35 mouse cellular contexts compared by ENCODE assay signal in genomic region chr1:191071613-191072012, GRCm38 (mm10). TPM values are rescaled to one million over a fixed set of nuclear protein-coding genes. Genes with fewer than 3 reads are reported as not detected.
DNase-seq lines count a peak whose midpoint lies in the region; ATAC-seq and TF ChIP-seq lines count a peak whose summit lies in the region.
"Had no signal": no experiment of that assay in that cellular context is flagged by ENCODE, and none has a peak within 500 bp of the region (broad histone marks: within the 10 kb centered on the region; RNA-seq: fewer than 3 reads in every experiment).

No protein-coding gene starts in this region.

- H3K36me3 ChIP-seq in kidney, adult 2 months (ENCODE audit: control insufficient read depth, insufficient read depth, low read length), result no peaks in the 10 kb centered on the region
- peaks cover 53% of the 10 kb centered on the region for H3K36me3 ChIP-seq in liver, postnatal 0 days (replicated peaks; ENCODE audit: insufficient read depth, low read length)
- peaks cover 3% of the 10 kb centered on the region; the same call in 1 of the 2 replicates for H3K36me3 ChIP-seq in intestine, postnatal 0 days (ENCODE audit: control insufficient read depth, insufficient read depth)
- peaks cover 5% of the 10 kb centered on the region for H3K36me3 ChIP-seq in stomach, postnatal 0 days (ENCODE audit: control insufficient read depth, insufficient read depth, low read length)

- peak; percentile 33 for DNase-seq in kidney, adult 2 months
- DNase-seq in kidney, adult 11 months, result no peak
- no peak for DNase-seq in liver, postnatal 0 days
- no peak for DNase-seq in liver
- DNase-seq in ovary, postnatal 14 days (ENCODE audit: low spot score), result no peak
- DNase-seq in stomach, postnatal 0 days (ENCODE audit: low spot score), result no peak
- DNase-seq: adrenal gland, postnatal 14 days; cerebellum, adult 2 months; cerebellum, postnatal 25 days; forebrain, postnatal 0 days; heart, postnatal 14 days; kidney, adult 18-20 months; kidney, postnatal 10 days; left cerebral cortex, postnatal 4 days; lung, adult 18-20 months; right cerebral cortex, postnatal 4 days; thymus, postnatal 4 days had no signal

- peaks cover 10% of the 10 kb centered on the region; the same call in 1 of the 2 replicates for H3K4me1 ChIP-seq in kidney, adult 2 months (ENCODE audit: control insufficient read depth, insufficient read depth, low read length)
- peaks cover 13% of the 10 kb centered on the region for H3K4me1 ChIP-seq in liver, postnatal 0 days (ENCODE audit: insufficient read depth)
- H3K4me1 ChIP-seq in intestine, postnatal 0 days (replicated peaks; ENCODE audit: control insufficient read depth, insufficient read depth, low read length), result 0 out of 2 replicates have a peak, but pooled peaks cover 3% of the 10 kb centered on the region
- H3K4me1 ChIP-seq in stomach, postnatal 0 days (replicated peaks; ENCODE audit: control insufficient read depth, insufficient read depth), result no peaks in the 10 kb centered on the region
- H3K4me1 ChIP-seq: embryonic facial prominence, embryonic 10.5 days; embryonic facial prominence, embryonic 15.5 days; forebrain, embryonic 12.5 days; hindbrain, embryonic 10.5 days; neural tube, embryonic 12.5 days had no signal

- no peak overlapping the region for H3K4me3 ChIP-seq in kidney, adult 2 months (ENCODE audit: insufficient read depth, low read depth, low read length)
- no peak overlapping the region for H3K4me3 ChIP-seq in liver, postnatal 0 days (ENCODE audit: low read depth, low read length)
- no peak overlapping the region for H3K4me3 ChIP-seq in intestine, postnatal 0 days (ENCODE audit: low read depth, low read length)
- no peak overlapping the region for H3K4me3 ChIP-seq in stomach, postnatal 0 days (ENCODE audit: low read depth, low read length)
- H3K4me3 ChIP-seq: embryonic facial prominence, embryonic 10.5 days; embryonic facial prominence, embryonic 15.5 days; forebrain, embryonic 12.5 days; hindbrain, embryonic 10.5 days; left cerebral cortex, adult 2 months; myocyte; neural tube, embryonic 12.5 days had no signal

- TF ChIP-seq CTCF in kidney, adult 2 months (conservative IDR thresholded peaks at IDR 0.05; ENCODE audit: insufficient read depth, insufficient read length, low read depth, low read length), result no peak
- no peak for TF ChIP-seq CTCF in liver, postnatal 0 days (IDR thresholded peaks at IDR 0.05; ENCODE audit: low read depth)
- no peak for TF ChIP-seq CTCF in intestine, postnatal 0 days (IDR thresholded peaks at IDR 0.05; ENCODE audit: low read depth)
- no peak for TF ChIP-seq CTCF in stomach, postnatal 0 days (IDR thresholded peaks at IDR 0.05; ENCODE audit: low read depth)

- no peak for ATAC-seq in liver, postnatal 0 days
- peak; percentile 62 for ATAC-seq in intestine, postnatal 0 days
- ATAC-seq in stomach, postnatal 0 days (ENCODE audit: low FRiP score, low TSS enrichment), result no peak
- ATAC-seq: forebrain, postnatal 0 days; hindbrain, postnatal 0 days; lung, postnatal 0 days; midbrain, embryonic 16.5 days; Patski had no signal

- TF ChIP-seq POLR2A in kidney, adult 2 months (IDR thresholded peaks at IDR 0.05; ENCODE audit: low read depth, low read length), result no peak

- 69% methylated on average over 6 of the region's 6 CpGs for WGBS in kidney, adult 2 months
- 70% methylated on average over 6 of the region's 6 CpGs for WGBS in liver, postnatal 0 days (ENCODE audit: insufficient replicate concordance)
- WGBS in intestine, postnatal 0 days, result 39% methylated on average over 6 of the region's 6 CpGs
- 83% methylated on average over 6 of the region's 6 CpGs for WGBS in stomach, postnatal 0 days

- no peaks in the 10 kb centered on the region for H3K9me3 ChIP-seq in liver, postnatal 0 days (ENCODE audit: low read length)
- H3K9me3 ChIP-seq in intestine, postnatal 0 days (ENCODE audit: control insufficient read depth), result no peaks in the 10 kb centered on the region
- H3K9me3 ChIP-seq in stomach, postnatal 0 days (ENCODE audit: control insufficient read depth, low read length), result no peaks in the 10 kb centered on the region
- H3K9me3 ChIP-seq: embryonic facial prominence, embryonic 10.5 days; embryonic facial prominence, embryonic 15.5 days; forebrain, embryonic 12.5 days; G1E; hindbrain, embryonic 10.5 days; neural tube, embryonic 12.5 days had no signal

- no peak overlapping the region for H3K4me2 ChIP-seq in liver, postnatal 0 days (ENCODE audit: low read depth, low read length)
- peak overlapping the region; percentile 21 for H3K4me2 ChIP-seq in intestine, postnatal 0 days (replicated peaks; ENCODE audit: low read depth)
- no peak overlapping the region for H3K4me2 ChIP-seq in stomach, postnatal 0 days (replicated peaks; ENCODE audit: low read depth)
- H3K4me2 ChIP-seq: embryonic facial prominence, embryonic 15.5 days; forebrain, embryonic 12.5 days; midbrain, embryonic 11.5 days; neural tube, embryonic 12.5 days had no signal

- H3K27ac ChIP-seq in kidney, adult 2 months (ENCODE audit: insufficient read depth, low read depth, low read length), result no peak overlapping the region
- peak overlapping the region; percentile 74 for H3K27ac ChIP-seq in liver, postnatal 0 days (ENCODE audit: low read depth)
- H3K27ac ChIP-seq in intestine, postnatal 0 days (ENCODE audit: low read depth, low read length), result peak overlapping the region; percentile 96
- H3K27ac ChIP-seq in stomach, postnatal 0 days (replicated peaks), result no peak overlapping the region
- H3K27ac ChIP-seq: embryonic facial prominence, embryonic 10.5 days; embryonic facial prominence, embryonic 15.5 days; forebrain, embryonic 12.5 days; hindbrain, embryonic 10.5 days; hindbrain, postnatal 0 days; left cerebral cortex, adult 2 months; neural tube, embryonic 12.5 days had no signal

- no peak overlapping the region for H3K9ac ChIP-seq in liver, postnatal 0 days (replicated peaks)
- H3K9ac ChIP-seq in intestine, postnatal 0 days (ENCODE audit: low read depth, low read length), result no peak overlapping the region
- no peak overlapping the region for H3K9ac ChIP-seq in stomach, postnatal 0 days (ENCODE audit: low read length)
- H3K9ac ChIP-seq: embryonic facial prominence, embryonic 15.5 days; forebrain, embryonic 12.5 days; forebrain, postnatal 0 days; neural tube, embryonic 12.5 days had no signal

- no peak for TF ChIP-seq EP300 in liver, postnatal 0 days (IDR thresholded peaks at IDR 0.05; ENCODE audit: low read depth)
- TF ChIP-seq EP300 in stomach, postnatal 0 days (optimal IDR thresholded peaks at IDR 0.05), result no peak

- no peaks in the 10 kb centered on the region for H3K27me3 ChIP-seq in kidney, adult 2 months (replicated peaks; ENCODE audit: control insufficient read depth, insufficient read depth, low read length)
- no peaks in the 10 kb centered on the region for H3K27me3 ChIP-seq in liver, postnatal 0 days (ENCODE audit: insufficient read depth, low read length)
- H3K27me3 ChIP-seq in intestine, postnatal 0 days (replicated peaks; ENCODE audit: control insufficient read depth, insufficient read depth, low read length), result no peaks in the 10 kb centered on the region
- H3K27me3 ChIP-seq in stomach, postnatal 0 days (ENCODE audit: control insufficient read depth, insufficient read depth, low read length), result no peaks in the 10 kb centered on the region
- H3K27me3 ChIP-seq: embryonic facial prominence, embryonic 15.5 days; forebrain, embryonic 12.5 days; neural tube, embryonic 12.5 days; Patski had no signal

RNA-seq across cellular contexts. Expression of gene Nsl1, which starts 8.8 kb away (rescaled TPM):
- 0.31 and 0.43 TPM in 2 replicates for polyA plus RNA-seq in kidney, adult 2 months (2012; rRNA removed)
- 5.2 and 5.7 TPM in 2 replicates for polyA plus RNA-seq in liver, postnatal 0 days (2015; fragmentation: Nextera tagmentation; extraction: Ambion mirVana)
- polyA plus RNA-seq in intestine, postnatal 0 days (2015; fragmentation: Nextera tagmentation; extraction: Ambion mirVana), result 3.8 TPM in 2 replicates
- polyA plus RNA-seq in stomach, postnatal 0 days (2015; fragmentation: Nextera tagmentation; extraction: Ambion mirVana), result 3.5 and 5.2 TPM in 2 replicates

RNA-seq across cellular contexts. Expression of gene Tatdn3, which starts 8.9 kb away (rescaled TPM):
- 8.1 and 10.4 TPM in 2 replicates for polyA plus RNA-seq in kidney, adult 2 months (2012; rRNA removed)
- polyA plus RNA-seq in liver, postnatal 0 days (2015; fragmentation: Nextera tagmentation; extraction: Ambion mirVana), result 6.0 and 6.5 TPM in 2 replicates
- polyA plus RNA-seq in intestine, postnatal 0 days (2015; fragmentation: Nextera tagmentation; extraction: Ambion mirVana), result 17.3 and 18.1 TPM in 2 replicates
- polyA plus RNA-seq in stomach, postnatal 0 days (2015; fragmentation: Nextera tagmentation; extraction: Ambion mirVana), result 8.9 and 11.7 TPM in 2 replicates

RNA-seq across cellular contexts. Expression of gene Batf3, which starts 26.0 kb away (rescaled TPM):
- 4.1 and 4.9 TPM in 2 replicates for polyA plus RNA-seq in kidney, adult 2 months (2012; rRNA removed)
- polyA plus RNA-seq in liver, postnatal 0 days (2015; fragmentation: Nextera tagmentation; extraction: Ambion mirVana), result 1.6 and 2.2 TPM in 2 replicates
- polyA plus RNA-seq in intestine, postnatal 0 days (2015; fragmentation: Nextera tagmentation; extraction: Ambion mirVana), result 6.9 and 7.3 TPM in 2 replicates
- 5.0 and 5.7 TPM in 2 replicates for polyA plus RNA-seq in stomach, postnatal 0 days (2015; fragmentation: Nextera tagmentation; extraction: Ambion mirVana)

RNA-seq across cellular contexts. Expression of gene Spata45, which starts 35.2 kb away (rescaled TPM):
- not detected in 2 replicates for polyA plus RNA-seq in kidney, adult 2 months (2012; rRNA removed)
- polyA plus RNA-seq in liver, postnatal 0 days (2015; fragmentation: Nextera tagmentation; extraction: Ambion mirVana), result 0.49 TPM in 1 of 2 replicates, not detected in the other
- 1.1 TPM in 2 replicates for polyA plus RNA-seq in intestine, postnatal 0 days (2015; fragmentation: Nextera tagmentation; extraction: Ambion mirVana)
- polyA plus RNA-seq in stomach, postnatal 0 days (2015; fragmentation: Nextera tagmentation; extraction: Ambion mirVana), result not detected in 2 replicates
- polyA plus RNA-seq: brain, embryonic 14.5 days; cerebellum, adult 2 months; embryonic facial prominence, embryonic 10.5 days; embryonic facial prominence, embryonic 15.5 days; forebrain, embryonic 12.5 days; forebrain, postnatal 0 days; G1E; heart, embryonic 14.5 days; hindbrain, embryonic 10.5 days; hindbrain, postnatal 0 days; limb, embryonic 14.5 days; lung, postnatal 0 days; midbrain, embryonic 11.5 days; midbrain, embryonic 16.5 days; myocyte; Patski; thymus, postnatal 0 days had no signal

RNA-seq across cellular contexts. Expression of gene Flvcr1, which starts 45.7 kb away (rescaled TPM):
- polyA plus RNA-seq in kidney, adult 2 months (2012; rRNA removed), result 10.8 and 16.1 TPM in 2 replicates
- polyA plus RNA-seq in liver, postnatal 0 days (2015; fragmentation: Nextera tagmentation; extraction: Ambion mirVana), result 2.6 and 3.0 TPM in 2 replicates
- 57.4 and 65.5 TPM in 2 replicates for polyA plus RNA-seq in intestine, postnatal 0 days (2015; fragmentation: Nextera tagmentation; extraction: Ambion mirVana)
- polyA plus RNA-seq in stomach, postnatal 0 days (2015; fragmentation: Nextera tagmentation; extraction: Ambion mirVana), result 2.9 and 3.2 TPM in 2 replicates

Comparison
In these comparisons a context has a peak if more than half of its experiments do, and no peak if none do; other contexts are left out.
1. H3K27ac ChIP-seq: peak in liver, postnatal 0 days (single experiment) and intestine, postnatal 0 days (single experiment); none in kidney, adult 2 months (single experiment) and stomach, postnatal 0 days (single experiment).